ENCODE assay signal across 10 mouse cellular contexts in the genomic region with DNA sequence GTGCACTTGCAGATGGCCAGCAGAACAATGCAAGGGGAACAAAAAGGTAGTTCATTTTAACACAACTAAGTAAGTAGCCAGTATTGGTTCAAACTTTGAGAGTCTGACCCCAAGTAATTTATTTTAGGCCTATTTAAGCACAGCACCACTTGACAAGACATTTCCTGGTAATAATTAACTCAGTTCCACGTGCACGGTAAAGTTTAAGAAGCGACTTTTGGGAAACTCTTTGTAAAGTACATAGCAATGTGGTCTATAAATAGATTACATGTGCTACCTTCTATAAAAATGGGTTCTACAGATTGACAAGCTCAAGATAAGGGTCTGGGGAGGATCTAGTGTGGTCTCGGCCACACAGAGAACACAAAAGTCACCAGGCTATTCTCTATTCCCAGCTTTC. TPM values are rescaled to one million over a fixed set of nuclear protein-coding genes. Genes with fewer than 3 reads are reported as not detected.
A peak's percentile ranks its signal among the peaks of the same experiment; 100 is the strongest.
DNase-seq lines count a peak whose midpoint lies in the region; ATAC-seq and TF ChIP-seq lines count a peak whose summit lies in the region.
"Had no signal": no experiment of that assay in that cellular context is flagged by ENCODE, and none has a peak within 500 bp of the region (broad histone marks: within the 10 kb centered on the region; RNA-seq: fewer than 3 reads in every experiment).

No protein-coding gene starts in this region.

- no peak for TF ChIP-seq CTCF in heart, postnatal 0 days (IDR thresholded peaks at IDR 0.05; ENCODE audit: low read depth)

- WGBS in heart, postnatal 0 days, result 36% methylated on average over 4 of the region's 4 CpGs
- WGBS in midbrain, embryonic 11.5 days, result 79% methylated on average over 4 of the region's 4 CpGs
- 74% methylated on average over 4 of the region's 4 CpGs for WGBS in midbrain, embryonic 16.5 days
- 39% methylated on average over 4 of the region's 4 CpGs for WGBS in limb, embryonic 10.5 days
- 23% methylated on average over 4 of the region's 4 CpGs for WGBS in stomach, embryonic 16.5 days

- no peaks in the 10 kb centered on the region for H3K9me3 ChIP-seq in heart, postnatal 0 days (replicated peaks; ENCODE audit: control insufficient read depth, low read length)
- no peaks in the 10 kb centered on the region for H3K9me3 ChIP-seq in midbrain, embryonic 11.5 days (ENCODE audit: control insufficient read depth, low read length)
- H3K9me3 ChIP-seq in midbrain, embryonic 16.5 days (replicated peaks; ENCODE audit: control insufficient read depth, low read length, poor library complexity, severe bottlenecking), result no peaks in the 10 kb centered on the region
- H3K9me3 ChIP-seq in limb, embryonic 10.5 days (replicated peaks), result no peaks in the 10 kb centered on the region
- H3K9me3 ChIP-seq in stomach, embryonic 16.5 days (replicated peaks; ENCODE audit: control insufficient read depth, low read length), result no peaks in the 10 kb centered on the region

- H3K4me1 ChIP-seq in heart, postnatal 0 days (ENCODE audit: control insufficient read depth, insufficient read depth), result peaks cover 33% of the 10 kb centered on the region
- peaks cover 25% of the 10 kb centered on the region for H3K4me1 ChIP-seq in midbrain, embryonic 11.5 days (ENCODE audit: control insufficient read depth, insufficient read depth, low read length)
- H3K4me1 ChIP-seq in midbrain, embryonic 16.5 days (ENCODE audit: control insufficient read depth, insufficient read depth, low read length), result peaks cover 7% of the 10 kb centered on the region
- peaks cover 46% of the 10 kb centered on the region for H3K4me1 ChIP-seq in limb, embryonic 10.5 days
- H3K4me1 ChIP-seq in stomach, embryonic 16.5 days (ENCODE audit: control insufficient read depth, insufficient read depth, low read length), result peaks cover 46% of the 10 kb centered on the region

- H3K4me2 ChIP-seq in heart, postnatal 0 days (ENCODE audit: low read depth, low read length), result no peak overlapping the region
- H3K4me2 ChIP-seq in midbrain, embryonic 11.5 days, result no peak overlapping the region
- no peak overlapping the region for H3K4me2 ChIP-seq in midbrain, embryonic 16.5 days (ENCODE audit: low read length)
- peak overlapping the region; percentile 42 for H3K4me2 ChIP-seq in stomach, embryonic 16.5 days (ENCODE audit: low read depth, low read length)

- no peak overlapping the region for H3K4me3 ChIP-seq in heart, postnatal 0 days (ENCODE audit: low read depth, low read length)
- no peak overlapping the region for H3K4me3 ChIP-seq in midbrain, embryonic 11.5 days (ENCODE audit: low read depth, low read length)
- no peak overlapping the region for H3K4me3 ChIP-seq in midbrain, embryonic 16.5 days (ENCODE audit: low read depth, low read length)
- no peak overlapping the region for H3K4me3 ChIP-seq in limb, embryonic 10.5 days
- no peak overlapping the region for H3K4me3 ChIP-seq in stomach, embryonic 16.5 days (replicated peaks; ENCODE audit: low read length)

- intact Hi-C loops in heart, postnatal 14 days (cut with DNase I), result no loop called here

- H3K27me3 ChIP-seq in heart, postnatal 0 days (ENCODE audit: control insufficient read depth, insufficient read depth, low read length), result no peaks in the 10 kb centered on the region
- H3K27me3 ChIP-seq in midbrain, embryonic 11.5 days (ENCODE audit: control insufficient read depth, insufficient read depth, low read length), result no peaks in the 10 kb centered on the region
- H3K27me3 ChIP-seq in midbrain, embryonic 16.5 days (ENCODE audit: control insufficient read depth, insufficient read depth, low read depth, low read length), result no peaks in the 10 kb centered on the region
- no peaks in the 10 kb centered on the region for H3K27me3 ChIP-seq in limb, embryonic 10.5 days (ENCODE audit: low read depth, poor library complexity, severe bottlenecking)
- no peaks in the 10 kb centered on the region for H3K27me3 ChIP-seq in stomach, embryonic 16.5 days (ENCODE audit: control insufficient read depth, insufficient read depth, low read length)

- ATAC-seq in heart, postnatal 0 days (ENCODE audit: insufficient read depth, low read depth), result no peak
- no peak for ATAC-seq in midbrain, embryonic 11.5 days (ENCODE audit: low FRiP score)
- ATAC-seq in midbrain, embryonic 16.5 days, result no peak
- ATAC-seq in stomach, embryonic 16.5 days (ENCODE audit: insufficient read depth, low FRiP score), result peak; percentile 26; the same call in 1 of the 2 replicates

- H3K36me3 ChIP-seq in heart, postnatal 0 days (replicated peaks; ENCODE audit: control insufficient read depth, insufficient read depth, low read length), result no peaks in the 10 kb centered on the region
- no peaks in the 10 kb centered on the region for H3K36me3 ChIP-seq in midbrain, embryonic 11.5 days (ENCODE audit: control insufficient read depth, insufficient read depth, low read length)
- H3K36me3 ChIP-seq in midbrain, embryonic 16.5 days (ENCODE audit: control insufficient read depth, insufficient read depth, low read length), result no peaks in the 10 kb centered on the region
- H3K36me3 ChIP-seq in limb, embryonic 10.5 days, result no peaks in the 10 kb centered on the region
- H3K36me3 ChIP-seq in stomach, embryonic 16.5 days (ENCODE audit: control insufficient read depth, insufficient read depth, low read length), result no peaks in the 10 kb centered on the region

- peak overlapping the region; percentile 90 for H3K27ac ChIP-seq in heart, postnatal 0 days (ENCODE audit: low read depth)
- H3K27ac ChIP-seq in midbrain, embryonic 11.5 days (ENCODE audit: low read depth, low read length), result no peak overlapping the region
- H3K27ac ChIP-seq in midbrain, embryonic 16.5 days (ENCODE audit: low read length), result no peak overlapping the region
- H3K27ac ChIP-seq in limb, embryonic 10.5 days, result peak overlapping the region; percentile 85
- H3K27ac ChIP-seq in stomach, embryonic 16.5 days (ENCODE audit: low read length), result peak overlapping the region; percentile 100

- DNase-seq in heart, postnatal 0 days (ENCODE audit: low spot score), result no peak
- DNase-seq in heart, postnatal 14 days, result no peak
- DNase-seq in midbrain, embryonic 11.5 days (ENCODE audit: low spot score, missing footprints), result no peak
- DNase-seq in limb, embryonic 10.5 days (ENCODE audit: low spot score), result no peak
- no peak for DNase-seq in adrenal gland, adult (ENCODE audit: inconsistent age in 2 of 2, low spot score in 1 of 2)
- DNase-seq in layer of hippocampus, adult 18-20 months (ENCODE audit: low spot score in 2 of 2), result no peak
- DNase-seq: adrenal gland, postnatal 10 days; cerebellum, postnatal 36 days had no signal

- no peak overlapping the region for H3K9ac ChIP-seq in heart, postnatal 0 days (replicated peaks; ENCODE audit: low read depth, low read length)
- peak overlapping the region; percentile 34; the same call in 1 of the 2 replicates for H3K9ac ChIP-seq in midbrain, embryonic 11.5 days (ENCODE audit: low read length)
- no peak overlapping the region for H3K9ac ChIP-seq in midbrain, embryonic 16.5 days (ENCODE audit: low read depth, low read length)
- H3K9ac ChIP-seq in stomach, embryonic 16.5 days (ENCODE audit: low read length), result peak overlapping the region; percentile 63

- no peak for TF ChIP-seq EP300 in heart, postnatal 0 days (IDR thresholded peaks at IDR 0.05; ENCODE audit: low read depth)

RNA-seq across cellular contexts. Expression of gene Hnrnpl, which starts 4.6 kb away (rescaled TPM):
- total RNA-seq in heart, postnatal 0 days (2014; rRNA removed; ENCODE audit: low replicate concordance), result 259 and 275 TPM in 2 replicates
- 149 and 171 TPM in 2 replicates for polyA plus RNA-seq in heart, postnatal 0 days (2015; fragmentation: Nextera tagmentation; extraction: Ambion mirVana)
- 100 to 1,000 TPM; 314 to 317 TPM for total RNA-seq in heart, postnatal 14 days (2021)
- 331 and 342 TPM in 2 replicates for polyA plus RNA-seq in midbrain, embryonic 11.5 days (2014; fragmentation: Nextera tagmentation; extraction: Ambion mirVana)
- 134 and 152 TPM in 2 replicates for polyA plus RNA-seq in midbrain, embryonic 16.5 days (2015; fragmentation: Nextera tagmentation; extraction: Ambion mirVana)
- polyA plus RNA-seq in limb, embryonic 10.5 days (2016; fragmentation: Nextera tagmentation; extraction: Ambion mirVana), result 335 and 336 TPM in 2 replicates
- polyA plus RNA-seq in stomach, embryonic 16.5 days (2015; fragmentation: Nextera tagmentation; extraction: Ambion mirVana), result 170 and 200 TPM in 2 replicates
- 100 to 1,000 TPM; 407 to 414 TPM for total RNA-seq in layer of hippocampus, adult 18-20 months (2021)

RNA-seq across cellular contexts. Expression of gene Rinl, which starts 15.0 kb away (rescaled TPM):
- 2.1 and 2.7 TPM in 2 replicates for total RNA-seq in heart, postnatal 0 days (2014; rRNA removed; ENCODE audit: low replicate concordance)
- polyA plus RNA-seq in heart, postnatal 0 days (2015; fragmentation: Nextera tagmentation; extraction: Ambion mirVana), result 2.3 and 2.4 TPM in 2 replicates
- 1 to 10 TPM; 2.2 to 4.0 TPM for total RNA-seq in heart, postnatal 14 days (2021)
- 1.9 and 2.5 TPM in 2 replicates for polyA plus RNA-seq in midbrain, embryonic 11.5 days (2014; fragmentation: Nextera tagmentation; extraction: Ambion mirVana)
- 2.2 and 2.9 TPM in 2 replicates for polyA plus RNA-seq in midbrain, embryonic 16.5 days (2015; fragmentation: Nextera tagmentation; extraction: Ambion mirVana)
- 2.7 and 3.0 TPM in 2 replicates for polyA plus RNA-seq in limb, embryonic 10.5 days (2016; fragmentation: Nextera tagmentation; extraction: Ambion mirVana)
- polyA plus RNA-seq in stomach, embryonic 16.5 days (2015; fragmentation: Nextera tagmentation; extraction: Ambion mirVana), result 5.0 and 5.9 TPM in 2 replicates
- total RNA-seq in layer of hippocampus, adult 18-20 months (2021), result 1 to 10 TPM; 2.4 to 3.0 TPM

RNA-seq across cellular contexts. Expression of gene Ech1, which starts 21.3 kb away (rescaled TPM):
- 483 and 823 TPM in 2 replicates for total RNA-seq in heart, postnatal 0 days (2014; rRNA removed; ENCODE audit: low replicate concordance)
- 806 and 928 TPM in 2 replicates for polyA plus RNA-seq in heart, postnatal 0 days (2015; fragmentation: Nextera tagmentation; extraction: Ambion mirVana)
- 1,000 to 10,000 TPM; 1,375 to 1,408 TPM for total RNA-seq in heart, postnatal 14 days (2021)
- 80.5 and 81.7 TPM in 2 replicates for polyA plus RNA-seq in midbrain, embryonic 11.5 days (2014; fragmentation: Nextera tagmentation; extraction: Ambion mirVana)
- 86.6 and 96.4 TPM in 2 replicates for polyA plus RNA-seq in midbrain, embryonic 16.5 days (2015; fragmentation: Nextera tagmentation; extraction: Ambion mirVana)
- 69.1 and 90.7 TPM in 2 replicates for polyA plus RNA-seq in limb, embryonic 10.5 days (2016; fragmentation: Nextera tagmentation; extraction: Ambion mirVana)
- 227 and 230 TPM in 2 replicates for polyA plus RNA-seq in stomach, embryonic 16.5 days (2015; fragmentation: Nextera tagmentation; extraction: Ambion mirVana)
- total RNA-seq in layer of hippocampus, adult 18-20 months (2021), result 10 to 100 TPM; 63.1 to 71.0 TPM

RNA-seq across cellular contexts. Expression of gene Lgals4, which starts 29.9 kb away (rescaled TPM):
- total RNA-seq in heart, postnatal 0 days (2014; rRNA removed; ENCODE audit: low replicate concordance), result 2.3 and 24.1 TPM in 2 replicates
- 30.9 and 36.0 TPM in 2 replicates for polyA plus RNA-seq in heart, postnatal 0 days (2015; fragmentation: Nextera tagmentation; extraction: Ambion mirVana)
- 10 to 100 TPM; 38.7 to 51.1 TPM for total RNA-seq in heart, postnatal 14 days (2021)
- 1.3 and 1.7 TPM in 2 replicates for polyA plus RNA-seq in midbrain, embryonic 11.5 days (2014; fragmentation: Nextera tagmentation; extraction: Ambion mirVana)
- polyA plus RNA-seq in midbrain, embryonic 16.5 days (2015; fragmentation: Nextera tagmentation; extraction: Ambion mirVana), result 5.7 and 5.9 TPM in 2 replicates
- polyA plus RNA-seq in limb, embryonic 10.5 days (2016; fragmentation: Nextera tagmentation; extraction: Ambion mirVana), result 2.7 and 4.1 TPM in 2 replicates
- polyA plus RNA-seq in stomach, embryonic 16.5 days (2015; fragmentation: Nextera tagmentation; extraction: Ambion mirVana), result 353 and 382 TPM in 2 replicates
- 1 to 10 TPM; 3.5 to 5.6 TPM for total RNA-seq in layer of hippocampus, adult 18-20 months (2021)

RNA-seq across cellular contexts. Expression of gene Nfkbib, which starts 36.4 kb away (rescaled TPM):
- total RNA-seq in heart, postnatal 0 days (2014; rRNA removed; ENCODE audit: low replicate concordance), result 3.5 and 16.1 TPM in 2 replicates
- polyA plus RNA-seq in heart, postnatal 0 days (2015; fragmentation: Nextera tagmentation; extraction: Ambion mirVana), result 25.7 and 26.7 TPM in 2 replicates
- total RNA-seq in heart, postnatal 14 days (2021), result 10 to 100 TPM; 15.9 to 18.0 TPM
- polyA plus RNA-seq in midbrain, embryonic 11.5 days (2014; fragmentation: Nextera tagmentation; extraction: Ambion mirVana), result 39.0 and 43.9 TPM in 2 replicates
- 52.0 and 64.7 TPM in 2 replicates for polyA plus RNA-seq in midbrain, embryonic 16.5 days (2015; fragmentation: Nextera tagmentation; extraction: Ambion mirVana)
- polyA plus RNA-seq in limb, embryonic 10.5 days (2016; fragmentation: Nextera tagmentation; extraction: Ambion mirVana), result 50.5 and 63.1 TPM in 2 replicates
- 37.2 and 38.9 TPM in 2 replicates for polyA plus RNA-seq in stomach, embryonic 16.5 days (2015; fragmentation: Nextera tagmentation; extraction: Ambion mirVana)
- total RNA-seq in layer of hippocampus, adult 18-20 months (2021), result 10 to 100 TPM; 29.0 to 29.2 TPM

Comparison
In these comparisons a context has a peak if more than half of its experiments do, and no peak if none do; other contexts are left out.
1. H3K9ac ChIP-seq: peak in midbrain, embryonic 11.5 days (single experiment) and stomach, embryonic 16.5 days (single experiment); none in heart, postnatal 0 days (single experiment) and midbrain, embryonic 16.5 days (single experiment).
2. H3K27ac ChIP-seq: peak in heart, postnatal 0 days (single experiment), limb, embryonic 10.5 days (single experiment) and stomach, embryonic 16.5 days (single experiment); none in midbrain, embryonic 11.5 days (single experiment) and midbrain, embryonic 16.5 days (single experiment).